In genomic region chr4:118428531-118429214, GRCm38 (mm10) we compare ENCODE assay signal across 8 mouse cellular contexts. TPM values are rescaled to one million over a fixed set of nuclear protein-coding genes. Genes with fewer than 3 reads are reported as not detected.
DNase-seq lines count a peak whose midpoint lies in the region; ATAC-seq and TF ChIP-seq lines count a peak whose summit lies in the region.

No protein-coding gene starts in this region.

- peaks cover 41% of the 10 kb centered on the region for H3K36me3 ChIP-seq in E14TG2a.4 (ENCODE audit: insufficient read depth, low read length)
- H3K36me3 ChIP-seq in forebrain, embryonic 13.5 days (ENCODE audit: poor library complexity, severe bottlenecking), result peaks cover 37% of the 10 kb centered on the region
- peaks cover 33% of the 10 kb centered on the region for H3K36me3 ChIP-seq in intestine, postnatal 0 days (ENCODE audit: control insufficient read depth, insufficient read depth)
- H3K36me3 ChIP-seq in lung, embryonic 16.5 days (ENCODE audit: control insufficient read depth, insufficient read depth, low read length), result peaks cover 22% of the 10 kb centered on the region
- peaks cover 12% of the 10 kb centered on the region; the same call in 1 of the 2 replicates for H3K36me3 ChIP-seq in stomach, embryonic 16.5 days (ENCODE audit: control insufficient read depth, insufficient read depth, low read length)

- no peak for TF ChIP-seq CTCF in E14TG2a.4 (conservative IDR thresholded peaks at IDR 0.05; ENCODE audit: low read length)
- no peak for TF ChIP-seq CTCF in intestine, postnatal 0 days (IDR thresholded peaks at IDR 0.05; ENCODE audit: low read depth)

- DNase-seq in 416B (ENCODE audit: low read depth), result peak; percentile 73
- DNase-seq in left cerebral cortex, adult 11 months (ENCODE audit: low spot score), result no peak
- DNase-seq in right cerebral cortex, adult 2 months (ENCODE audit: low spot score in 2 of 2), result no peak

- 0 out of 2 replicates have a peak overlapping the region, but pooled peaks have one; percentile 65 for H3K27ac ChIP-seq in forebrain, embryonic 13.5 days
- H3K27ac ChIP-seq in intestine, postnatal 0 days (ENCODE audit: low read depth, low read length), result peak overlapping the region; percentile 95
- peak overlapping the region; percentile 90 for H3K27ac ChIP-seq in lung, embryonic 16.5 days (ENCODE audit: low read length)
- peak overlapping the region; percentile 93 for H3K27ac ChIP-seq in stomach, embryonic 16.5 days (ENCODE audit: low read length)

- H3K4me2 ChIP-seq in forebrain, embryonic 13.5 days, result peak overlapping the region; percentile 83
- peak overlapping the region; percentile 77 for H3K4me2 ChIP-seq in intestine, postnatal 0 days (replicated peaks; ENCODE audit: low read depth)
- H3K4me2 ChIP-seq in lung, embryonic 16.5 days (ENCODE audit: low read depth, low read length), result peak overlapping the region; percentile 84
- H3K4me2 ChIP-seq in stomach, embryonic 16.5 days (ENCODE audit: low read depth, low read length), result peak overlapping the region; percentile 75

- H3K4me3 ChIP-seq in E14TG2a.4 (replicated peaks; ENCODE audit: low read length), result peak overlapping the region; percentile 85
- peak overlapping the region; percentile 55 for H3K4me3 ChIP-seq in forebrain, embryonic 13.5 days
- H3K4me3 ChIP-seq in intestine, postnatal 0 days (ENCODE audit: low read depth, low read length), result peak overlapping the region; percentile 64
- H3K4me3 ChIP-seq in lung, embryonic 16.5 days (ENCODE audit: low read length), result peak overlapping the region; percentile 82
- H3K4me3 ChIP-seq in stomach, embryonic 16.5 days (replicated peaks; ENCODE audit: low read length), result peak overlapping the region; percentile 64

- WGBS in forebrain, embryonic 13.5 days, result 57% methylated on average over 15 of the region's 15 CpGs
- 19% methylated on average over 15 of the region's 15 CpGs for WGBS in intestine, postnatal 0 days
- 17% methylated on average over 15 of the region's 15 CpGs for WGBS in lung, embryonic 16.5 days
- WGBS in stomach, embryonic 16.5 days, result 23% methylated on average over 15 of the region's 15 CpGs

- no peaks in the 10 kb centered on the region for H3K27me3 ChIP-seq in E14TG2a.4 (ENCODE audit: insufficient read depth, low read length)
- H3K27me3 ChIP-seq in forebrain, embryonic 13.5 days, result no peaks in the 10 kb centered on the region
- H3K27me3 ChIP-seq in intestine, postnatal 0 days (replicated peaks; ENCODE audit: control insufficient read depth, insufficient read depth, low read length), result no peaks in the 10 kb centered on the region
- no peaks in the 10 kb centered on the region for H3K27me3 ChIP-seq in lung, embryonic 16.5 days (ENCODE audit: control insufficient read depth, insufficient read depth, low read depth, low read length)
- no peaks in the 10 kb centered on the region for H3K27me3 ChIP-seq in stomach, embryonic 16.5 days (ENCODE audit: control insufficient read depth, insufficient read depth, low read length)

- H3K9ac ChIP-seq in forebrain, embryonic 13.5 days, result peak overlapping the region; percentile 77
- peak overlapping the region; percentile 74 for H3K9ac ChIP-seq in intestine, postnatal 0 days (ENCODE audit: low read depth, low read length)
- peak overlapping the region; percentile 85 for H3K9ac ChIP-seq in lung, embryonic 16.5 days (ENCODE audit: low read length)
- H3K9ac ChIP-seq in stomach, embryonic 16.5 days (ENCODE audit: low read length), result peak overlapping the region; percentile 85

- ATAC-seq in forebrain, embryonic 13.5 days, result peak; percentile 8; the same call in 1 of the 2 replicates
- ATAC-seq in intestine, postnatal 0 days, result peak; percentile 75
- ATAC-seq in lung, embryonic 16.5 days (ENCODE audit: low read depth), result peak; percentile 13; the same call in 1 of the 2 replicates
- ATAC-seq in stomach, embryonic 16.5 days (ENCODE audit: insufficient read depth, low FRiP score), result 0 out of 2 replicates have a peak, but pooled peaks have one; percentile 7

- H3K9me3 ChIP-seq in E14TG2a.4 (ENCODE audit: low read length), result no peaks in the 10 kb centered on the region
- H3K9me3 ChIP-seq in forebrain, embryonic 13.5 days (replicated peaks), result no peaks in the 10 kb centered on the region
- no peaks in the 10 kb centered on the region for H3K9me3 ChIP-seq in intestine, postnatal 0 days (ENCODE audit: control insufficient read depth)
- no peaks in the 10 kb centered on the region for H3K9me3 ChIP-seq in lung, embryonic 16.5 days (ENCODE audit: control insufficient read depth, low read length)
- no peaks in the 10 kb centered on the region for H3K9me3 ChIP-seq in stomach, embryonic 16.5 days (replicated peaks; ENCODE audit: control insufficient read depth, low read length)

- H3K4me1 ChIP-seq in E14TG2a.4 (replicated peaks; ENCODE audit: low read depth, low read length), result peaks cover 65% of the 10 kb centered on the region
- H3K4me1 ChIP-seq in forebrain, embryonic 13.5 days, result peaks cover 31% of the 10 kb centered on the region
- peaks cover 20% of the 10 kb centered on the region; the same call in 1 of the 2 replicates for H3K4me1 ChIP-seq in intestine, postnatal 0 days (replicated peaks; ENCODE audit: control insufficient read depth, insufficient read depth, low read length)
- H3K4me1 ChIP-seq in lung, embryonic 16.5 days (replicated peaks; ENCODE audit: control insufficient read depth, insufficient read depth, low read length), result peaks cover 29% of the 10 kb centered on the region
- H3K4me1 ChIP-seq in stomach, embryonic 16.5 days (ENCODE audit: control insufficient read depth, insufficient read depth, low read length), result peaks cover 26% of the 10 kb centered on the region

RNA-seq across cellular contexts. Expression of gene Elovl1, which starts 0.8 kb away (rescaled TPM):
- polyA plus RNA-seq in forebrain, embryonic 13.5 days (2015; fragmentation: Nextera tagmentation; extraction: Ambion mirVana), result 24.1 and 24.3 TPM in 2 replicates
- 221 and 225 TPM in 2 replicates for polyA plus RNA-seq in intestine, postnatal 0 days (2015; fragmentation: Nextera tagmentation; extraction: Ambion mirVana)
- 111 and 116 TPM in 2 replicates for polyA plus RNA-seq in lung, embryonic 16.5 days (2015; fragmentation: Nextera tagmentation; extraction: Ambion mirVana)
- polyA plus RNA-seq in stomach, embryonic 16.5 days (2015; fragmentation: Nextera tagmentation; extraction: Ambion mirVana), result 171 and 204 TPM in 2 replicates

RNA-seq across cellular contexts. Expression of gene Cdc20, which starts 8.5 kb away (rescaled TPM):
- 251 and 259 TPM in 2 replicates for polyA plus RNA-seq in forebrain, embryonic 13.5 days (2015; fragmentation: Nextera tagmentation; extraction: Ambion mirVana)
- 37.3 and 42.7 TPM in 2 replicates for polyA plus RNA-seq in intestine, postnatal 0 days (2015; fragmentation: Nextera tagmentation; extraction: Ambion mirVana)
- polyA plus RNA-seq in lung, embryonic 16.5 days (2015; fragmentation: Nextera tagmentation; extraction: Ambion mirVana), result 292 TPM in 2 replicates
- 192 TPM in 2 replicates for polyA plus RNA-seq in stomach, embryonic 16.5 days (2015; fragmentation: Nextera tagmentation; extraction: Ambion mirVana)

RNA-seq across cellular contexts. Expression of gene Med8, which starts 19.5 kb away (rescaled TPM):
- 143 and 144 TPM in 2 replicates for polyA plus RNA-seq in forebrain, embryonic 13.5 days (2015; fragmentation: Nextera tagmentation; extraction: Ambion mirVana)
- polyA plus RNA-seq in intestine, postnatal 0 days (2015; fragmentation: Nextera tagmentation; extraction: Ambion mirVana), result 71.8 and 76.0 TPM in 2 replicates
- polyA plus RNA-seq in lung, embryonic 16.5 days (2015; fragmentation: Nextera tagmentation; extraction: Ambion mirVana), result 87.8 and 90.1 TPM in 2 replicates
- 91.0 and 92.0 TPM in 2 replicates for polyA plus RNA-seq in stomach, embryonic 16.5 days (2015; fragmentation: Nextera tagmentation; extraction: Ambion mirVana)

RNA-seq across cellular contexts. Expression of gene Szt2, which starts 19.6 kb away (rescaled TPM):
- 10.0 and 12.6 TPM in 2 replicates for polyA plus RNA-seq in forebrain, embryonic 13.5 days (2015; fragmentation: Nextera tagmentation; extraction: Ambion mirVana)
- polyA plus RNA-seq in intestine, postnatal 0 days (2015; fragmentation: Nextera tagmentation; extraction: Ambion mirVana), result 2.8 and 4.2 TPM in 2 replicates
- polyA plus RNA-seq in lung, embryonic 16.5 days (2015; fragmentation: Nextera tagmentation; extraction: Ambion mirVana), result 5.8 and 6.3 TPM in 2 replicates
- 6.7 and 6.8 TPM in 2 replicates for polyA plus RNA-seq in stomach, embryonic 16.5 days (2015; fragmentation: Nextera tagmentation; extraction: Ambion mirVana)

RNA-seq across cellular contexts. Expression of gene Mpl, which starts 28.6 kb away (rescaled TPM):
- polyA plus RNA-seq in forebrain, embryonic 13.5 days (2015; fragmentation: Nextera tagmentation; extraction: Ambion mirVana), result 0.08 and 0.37 TPM in 2 replicates
- 0.05 and 0.10 TPM in 2 replicates for polyA plus RNA-seq in intestine, postnatal 0 days (2015; fragmentation: Nextera tagmentation; extraction: Ambion mirVana)
- 0.67 and 0.83 TPM in 2 replicates for polyA plus RNA-seq in lung, embryonic 16.5 days (2015; fragmentation: Nextera tagmentation; extraction: Ambion mirVana)
- polyA plus RNA-seq in stomach, embryonic 16.5 days (2015; fragmentation: Nextera tagmentation; extraction: Ambion mirVana), result 0.48 and 0.50 TPM in 2 replicates

Comparison
In these comparisons a context has a peak if more than half of its experiments do, and no peak if none do; other contexts are left out.
1. ATAC-seq: peak in every context shown above with its lines; median percentile 75 in intestine, postnatal 0 days; 13 in lung, embryonic 16.5 days; 8 in forebrain, embryonic 13.5 days; 7 in stomach, embryonic 16.5 days.